Mouse (Mus musculus): ENCODE measurements around the gene Id3. TPM values are rescaled to one million over a fixed set of nuclear protein-coding genes. Genes with fewer than 3 reads are reported as not detected.

The Id3 gene
- total and polyA plus RNA-seq, 3 experiments, result 18.3 to 116 (median 85.5) TPM

DNA sequence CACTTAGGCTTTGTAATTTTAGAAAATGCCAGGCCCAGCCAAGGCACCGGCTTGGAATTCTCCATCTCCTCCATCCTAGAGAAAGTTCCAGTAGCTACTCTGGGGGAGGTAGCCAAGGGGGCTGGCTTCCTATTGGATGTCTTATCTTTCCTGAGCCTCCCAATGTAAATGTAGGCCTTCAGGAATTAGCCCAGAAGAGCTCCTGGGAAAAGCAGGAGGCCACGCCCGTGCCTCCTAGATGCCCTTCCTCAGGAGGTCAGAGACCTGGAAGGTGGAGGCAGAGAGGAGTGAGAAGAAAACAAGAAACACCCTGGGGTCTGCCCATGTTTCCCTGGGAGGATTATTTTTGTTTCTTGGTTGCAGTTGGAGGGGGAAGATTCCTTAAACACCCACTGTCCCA, 50.3 kb downstream of the Id3 start:
- no peaks in the 10 kb centered on the region for H3K9me3 ChIP-seq (replicated peaks; ENCODE audit: low read length)
- no peaks in the 10 kb centered on the region for H3K27me3 ChIP-seq (replicated peaks)
- no peak overlapping the region for H3K4me3 ChIP-seq (replicated peaks in 1 of 3; ENCODE audit: low read depth in 2 of 3, low read length in 2 of 3, poor library complexity in 1 of 3)
- H3K79me2 ChIP-seq (replicated peaks; ENCODE audit: control insufficient read depth, extremely low read depth, insufficient read depth, poor library complexity, severe bottlenecking), result no peaks in the 10 kb centered on the region
- TF ChIP-seq TCF12 (IDR thresholded peaks at IDR 0.05; ENCODE audit: low read depth, low read length) (no peak), PAX5 (IDR thresholded peaks at IDR 0.05; ENCODE audit: low read length) (no peak), CHD1 (IDR thresholded peaks at IDR 0.05; ENCODE audit: low read depth, low read length) (no peak), MAFK (IDR thresholded peaks at IDR 0.05; ENCODE audit: insufficient replicate concordance, low read length) (no peak), NELFE (IDR thresholded peaks at IDR 0.05; ENCODE audit: low read depth, low read length) (no peak), EP300 (IDR thresholded peaks at IDR 0.05; ENCODE audit: low read length) (no peak), MXI1 (IDR thresholded peaks at IDR 0.05; ENCODE audit: low read depth, low read length) (no peak), JUND (conservative IDR thresholded peaks at IDR 0.05; ENCODE audit: low read depth, low read length) (no peak), USF1 (IDR thresholded peaks at IDR 0.05; ENCODE audit: low read depth, low read length) (no peak), POLR2A (IDR thresholded peaks at IDR 0.05; ENCODE audit: low read depth, low read length) (no peak), CTCF (conservative IDR thresholded peaks at IDR 0.05 in 1 of 2, IDR thresholded peaks at IDR 0.05 in 1 of 2; ENCODE audit: low read depth in 2 of 2, low read length in 2 of 2) (no peak), BHLHE40 (IDR thresholded peaks at IDR 0.05; ENCODE audit: low read depth, low read length) (no peak), POLR2AphosphoS2 (IDR thresholded peaks at IDR 0.05; ENCODE audit: low read depth, low read length) (no peak), NRF1 (IDR thresholded peaks at IDR 0.05; ENCODE audit: low read depth, low read length) (no peak)
- H3K4me2 ChIP-seq (ENCODE audit: insufficient read depth, low read depth, poor library complexity, severe bottlenecking), result no peak overlapping the region
- H3K9ac ChIP-seq (ENCODE audit: insufficient read depth, low read depth), result no peak overlapping the region
- no peak overlapping the region for H3K27ac ChIP-seq (ENCODE audit: insufficient read depth, low read depth)
- no peak for DNase-seq (ENCODE audit: extremely low read depth)
- in situ Hi-C loops (cut with MboI; ENCODE audit: low pct_ligation_motif_present, low pct_unique_long_range_greater_than_20kb, low sequenced_read_pairs) (no loop called here), dilution Hi-C loops (cut with MboI; ENCODE audit: extremely low pct_ligation_motif_present, extremely low pct_unique_long_range_greater_than_20kb, low sequenced_read_pairs) (no loop called here)
- H3K36me3 ChIP-seq (replicated peaks in 1 of 2; ENCODE audit: control insufficient read depth in 1 of 2, insufficient read depth in 1 of 2, low read length in 1 of 2), result peaks cover 36 to 61% of the 10 kb centered on the region in 2 experiments
- H3K4me1 ChIP-seq (ENCODE audit: control insufficient read depth in 1 of 2, insufficient read depth in 2 of 2), result no peaks in the 10 kb centered on the region; a peak in 1 of 4 replicates

DNA sequence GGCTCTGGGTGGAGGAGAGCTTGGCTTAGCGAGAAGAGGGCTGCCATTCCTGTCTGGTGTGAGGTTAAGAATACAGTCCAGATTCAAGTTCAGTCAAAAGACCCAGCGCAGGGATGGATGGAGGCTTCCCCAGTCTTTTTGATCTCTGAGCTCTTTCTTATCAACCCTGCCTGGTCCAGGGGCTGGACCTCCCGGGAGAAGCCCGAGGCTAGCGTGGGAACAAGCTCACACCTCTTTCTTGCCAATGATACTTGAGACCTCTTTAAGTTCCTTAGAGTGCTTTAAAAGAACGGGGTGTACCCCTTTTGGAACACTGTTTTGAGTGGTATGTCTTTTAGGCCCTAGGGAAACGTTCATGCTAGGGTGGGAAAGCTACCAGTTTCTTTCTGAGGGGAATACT, 51.7 kb downstream of the Id3 start:
- Histone ChIP-seq H3K27ac (ENCODE audit: insufficient read depth, low read depth) (no peak overlapping the region), H3K4me1 (ENCODE audit: control insufficient read depth in 1 of 2, insufficient read depth in 2 of 2) (no peaks in the 10 kb centered on the region), H3K4me3 (replicated peaks in 1 of 3; ENCODE audit: low read depth in 2 of 3, low read length in 2 of 3, poor library complexity in 1 of 3) (no peak overlapping the region), H3K27me3 (replicated peaks) (no peaks in the 10 kb centered on the region), H3K79me2 (replicated peaks; ENCODE audit: control insufficient read depth, extremely low read depth, insufficient read depth, poor library complexity, severe bottlenecking) (no peaks in the 10 kb centered on the region), H3K9me3 (replicated peaks; ENCODE audit: low read length) (no peaks in the 10 kb centered on the region), H3K36me3 (replicated peaks in 1 of 2; ENCODE audit: control insufficient read depth in 1 of 2, insufficient read depth in 1 of 2, low read length in 1 of 2) (peaks cover 28 to 47% of the 10 kb centered on the region in 2 experiments), H3K4me2 (ENCODE audit: insufficient read depth, low read depth, poor library complexity, severe bottlenecking) (no peak overlapping the region), H3K9ac (ENCODE audit: insufficient read depth, low read depth) (no peak overlapping the region)
- in situ Hi-C loops (cut with MboI; ENCODE audit: low pct_ligation_motif_present, low pct_unique_long_range_greater_than_20kb, low sequenced_read_pairs), result no loop called here
- dilution Hi-C loops (cut with MboI; ENCODE audit: extremely low pct_ligation_motif_present, extremely low pct_unique_long_range_greater_than_20kb, low sequenced_read_pairs), result no loop called here
- DNase-seq (ENCODE audit: extremely low read depth), result no peak
- TF ChIP-seq ZMIZ1 (IDR thresholded peaks at IDR 0.05; ENCODE audit: low read depth, low read length) (no peak), NRF1 (IDR thresholded peaks at IDR 0.05; ENCODE audit: low read depth, low read length) (no peak), E2F4 (IDR thresholded peaks at IDR 0.05; ENCODE audit: insufficient replicate concordance, low read depth, low read length) (no peak), RAD21 (IDR thresholded peaks at IDR 0.05; ENCODE audit: low read depth, low read length) (no peak), MEF2A (IDR thresholded peaks at IDR 0.05; ENCODE audit: borderline replicate concordance, low read depth, low read length) (no peak), ETS1 (conservative IDR thresholded peaks at IDR 0.05; ENCODE audit: low read depth, low read length) (no peak), UBTF (IDR thresholded peaks at IDR 0.05; ENCODE audit: low read depth, low read length) (no peak), SMC3 (IDR thresholded peaks at IDR 0.05; ENCODE audit: low read depth, low read length) (no peak), CTCF (conservative IDR thresholded peaks at IDR 0.05 in 1 of 2, IDR thresholded peaks at IDR 0.05 in 1 of 2; ENCODE audit: low read depth in 2 of 2, low read length in 2 of 2) (no peak), SIN3A (IDR thresholded peaks at IDR 0.05; ENCODE audit: low read length) (no peak), KAT2A (IDR thresholded peaks at IDR 0.05; ENCODE audit: insufficient replicate concordance, low read length) (no peak), CHD1 (IDR thresholded peaks at IDR 0.05; ENCODE audit: low read depth, low read length) (no peak), MAZ (IDR thresholded peaks at IDR 0.05; ENCODE audit: low read depth, low read length) (no peak), GABPA (IDR thresholded peaks at IDR 0.05; ENCODE audit: insufficient replicate concordance, low read depth, low read length) (no peak), MYC (IDR thresholded peaks at IDR 0.05; ENCODE audit: low read depth, low read length) (no peak), USF1 (IDR thresholded peaks at IDR 0.05; ENCODE audit: low read depth, low read length) (no peak), MAFK (IDR thresholded peaks at IDR 0.05; ENCODE audit: insufficient replicate concordance, low read length) (no peak), EP300 (IDR thresholded peaks at IDR 0.05; ENCODE audit: low read length) (no peak), TCF12 (IDR thresholded peaks at IDR 0.05; ENCODE audit: low read depth, low read length) (no peak), JUND (conservative IDR thresholded peaks at IDR 0.05; ENCODE audit: low read depth, low read length) (no peak)

Data from CH12.LX (cell line).